ENCODE assay signal across 20 mouse cellular contexts in the genomic region with DNA sequence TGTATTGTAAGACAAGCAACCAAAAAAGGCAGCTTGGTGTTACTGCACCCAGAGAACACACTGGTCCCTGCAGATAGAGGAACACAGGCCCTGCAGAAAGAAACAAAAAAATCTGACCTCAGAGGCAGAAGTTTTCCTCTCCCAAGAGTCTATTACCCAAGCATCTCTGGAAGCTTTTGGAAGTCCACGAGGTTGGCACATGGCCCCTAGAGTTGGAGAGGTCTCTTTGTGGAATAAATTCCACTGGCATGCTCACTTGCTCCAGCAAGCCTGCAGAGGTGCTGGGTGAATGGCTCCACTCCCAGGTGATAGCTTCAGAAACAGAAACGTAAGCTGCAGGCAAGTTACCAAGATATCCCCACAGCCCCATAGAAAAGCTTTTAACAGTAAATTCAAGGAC.
A peak's percentile ranks its signal among the peaks of the same experiment; 100 is the strongest.
DNase-seq lines count a peak whose midpoint lies in the region; ATAC-seq and TF ChIP-seq lines count a peak whose summit lies in the region.
"Had no signal": no experiment of that assay in that cellular context is flagged by ENCODE, and none has a peak within 500 bp of the region (broad histone marks: within the 10 kb centered on the region; RNA-seq: fewer than 3 reads in every experiment).

No protein-coding gene starts in this region.

- H3K4me1 ChIP-seq in hindbrain, embryonic 16.5 days (ENCODE audit: control insufficient read depth, insufficient read depth, low read depth, low read length): no peaks in the 10 kb centered on the region
- H3K4me1 ChIP-seq: megakaryocyte, embryonic 14.5 days; midbrain, embryonic 15.5 days had no signal

- no peaks in the 10 kb centered on the region for H3K36me3 ChIP-seq in hindbrain, embryonic 16.5 days (ENCODE audit: control insufficient read depth, insufficient read depth, low read length)
- H3K36me3 ChIP-seq: midbrain, embryonic 15.5 days had no signal

- no peak overlapping the region for H3K4me3 ChIP-seq in gastrocnemius, adult 2 months
- H3K4me3 ChIP-seq in hindbrain, embryonic 16.5 days (ENCODE audit: low read length): no peak overlapping the region
- H3K4me3 ChIP-seq: erythroblast, embryonic 14.5 days; megakaryocyte, embryonic 14.5 days; midbrain, embryonic 15.5 days had no signal

- ATAC-seq in hindbrain, embryonic 16.5 days: no peak
- ATAC-seq: forebrain, embryonic 14.5 days; liver, postnatal 0 days; midbrain, embryonic 15.5 days had no signal

- H3K9me3 ChIP-seq in hindbrain, embryonic 16.5 days (ENCODE audit: control insufficient read depth, low read length): no peaks in the 10 kb centered on the region
- H3K9me3 ChIP-seq: midbrain, embryonic 15.5 days had no signal

- no peak overlapping the region for H3K4me2 ChIP-seq in hindbrain, embryonic 16.5 days (ENCODE audit: low read length)
- H3K4me2 ChIP-seq: midbrain, embryonic 15.5 days had no signal

- TF ChIP-seq CTCF in gastrocnemius, adult 2 months (IDR thresholded peaks at IDR 0.05): no peak

- intact Hi-C loops in gastrocnemius, adult 2 months (cut with DNase I): no loop called here
- intact Hi-C loops in heart, postnatal 14 days (cut with DNase I): no loop called here

- peak; percentile 10 for DNase-seq in kidney, postnatal 10 days
- DNase-seq in kidney, postnatal 25 days: no peak
- DNase-seq in gastrocnemius, adult 2 months: peak; percentile 70
- DNase-seq in heart, postnatal 14 days: peak; percentile 43 to 54
- DNase-seq in lung, postnatal 36 days: peak; percentile 34
- DNase-seq in frontal cortex, postnatal 10 days (ENCODE audit: low spot score in 2 of 2): no peak
- no peak for DNase-seq in neural tube, embryonic 10.5 days (ENCODE audit: extremely low spot score, low spot score)
- DNase-seq: B cell, adult 2 months; cerebellum, adult 11-12 months; kidney, adult 2 months; layer of hippocampus, postnatal 36 days; liver; liver, postnatal 0 days; thymus, postnatal 14 days had no signal

- H3K27ac ChIP-seq in gastrocnemius, adult 2 months: no peak overlapping the region
- no peak overlapping the region for H3K27ac ChIP-seq in hindbrain, embryonic 16.5 days (ENCODE audit: low read depth, low read length)
- H3K27ac ChIP-seq: midbrain, embryonic 15.5 days; stomach, postnatal 0 days had no signal

- H3K9ac ChIP-seq in hindbrain, embryonic 16.5 days (ENCODE audit: low read depth, low read length): no peak overlapping the region
- H3K9ac ChIP-seq: liver, postnatal 0 days; midbrain, embryonic 15.5 days had no signal

- 64% methylated on average over 2 of the region's 2 CpGs for WGBS in hindbrain, embryonic 16.5 days

- no peaks in the 10 kb centered on the region for H3K27me3 ChIP-seq in hindbrain, embryonic 16.5 days (replicated peaks; ENCODE audit: control insufficient read depth, insufficient read depth, low read length)
- H3K27me3 ChIP-seq: megakaryocyte, embryonic 14.5 days; midbrain, embryonic 15.5 days had no signal

Comparison
In these comparisons a context has a peak if more than half of its experiments do, and no peak if none do; other contexts are left out.
1. DNase-seq: peak in kidney, postnatal 10 days (single experiment), gastrocnemius, adult 2 months (single experiment), heart, postnatal 14 days (2 of 2) and lung, postnatal 36 days (single experiment); none in kidney, postnatal 25 days (0 of 2), frontal cortex, postnatal 10 days (0 of 2) and neural tube, embryonic 10.5 days (single experiment).